Mouse (Mus musculus) neural tube, embryonic 13.5 days (tissue): ENCODE measurements around the gene Eipr1. TPM values are rescaled to one million over a fixed set of nuclear protein-coding genes. Genes with fewer than 3 reads are reported as not detected.

Experiments
- ATAC-seq: fragments of 200-750 bp; cut with Nextera tagmentation; 2 replicates; pipeline ENCODE4 v1.8.0; 2017; ENCODE audit warnings: low read depth, mild to moderate bottlenecking, moderate TSS enrichment, moderate library complexity
- H3K27ac ChIP-seq: fragments of 300-500 bp; sonication (generic); replicated peaks from 2 replicates; pipeline ENCODE4 v1.5.1; 2015; ENCODE audit warnings: moderate library complexity, mild to moderate bottlenecking, inconsistent platforms
- H3K27me3 ChIP-seq: fragments of 300-500 bp; sonication (generic); 2 replicates; pipeline ENCODE4 v1.6.1; 2015; ENCODE audit warnings: mild to moderate bottlenecking, inconsistent platforms
- H3K36me3 ChIP-seq: fragments of 300-500 bp; sonication (generic); 2 replicates; pipeline ENCODE4 v1.6.1; 2015; ENCODE audit warnings: mild to moderate bottlenecking, inconsistent platforms
- H3K4me1 ChIP-seq: fragments of 300-500 bp; sonication (generic); replicated peaks from 2 replicates; pipeline ENCODE4 v1.6.1; 2015; ENCODE audit warnings: inconsistent platforms
- H3K4me2 ChIP-seq: fragments of 300-500 bp; sonication (generic); 2 replicates; pipeline ENCODE4 v1.6.1; 2015; ENCODE audit warnings: inconsistent platforms, mild to moderate bottlenecking, moderate library complexity
- H3K4me3 ChIP-seq: fragments of 300-500 bp; sonication (generic); 2 replicates; pipeline ENCODE4 v1.5.1; 2015; ENCODE audit warnings: mild to moderate bottlenecking, inconsistent platforms
- H3K9ac ChIP-seq: fragments of 300-500 bp; sonication (generic); 2 replicates; pipeline ENCODE4 v1.6.1; 2015; ENCODE audit warnings: moderate library complexity, mild to moderate bottlenecking, inconsistent platforms
- H3K9me3 ChIP-seq: fragments of 300-500 bp; sonication (generic); 2 replicates; pipeline ENCODE4 v1.6.1; 2016; ENCODE audit warnings: inconsistent platforms
- WGBS: fragments of 180-500 bp; shearing (Covaris S2); methylation state at CpG from one replicate; pipeline ENCODE4 v1.1.7; 2015; 5-methylcytosine and 5-hydroxymethylcytosine counted together
- polyA plus RNA-seq: library from polyadenylated mRNA; unstranded; fragments of >200 nt; fragmentation: Nextera tagmentation; extraction: Ambion mirVana; gene quantifications from 2 replicates; pipeline ENCODE4 v1.2.1, GENCODE M21; 2015

The Eipr1 gene
- polyA plus RNA-seq, 1 experiment from 2014 or later: 69.6 TPM

GRCm38 (mm10) chr12:28782637-28783036, 31.0 kb downstream of the Eipr1 start:
- no peak overlapping the region for H3K4me3 ChIP-seq
- H3K27me3 ChIP-seq: no peaks in the 10 kb centered on the region
- H3K4me1 ChIP-seq: peaks cover 57% of the 10 kb centered on the region
- WGBS: 93% methylated on average over 3 of the region's 3 CpGs
- peak overlapping the region; percentile 42; the same call in 1 of the 2 replicates for H3K27ac ChIP-seq
- H3K9ac ChIP-seq: no peak overlapping the region
- H3K36me3 ChIP-seq: no peaks in the 10 kb centered on the region
- no peak overlapping the region for H3K4me2 ChIP-seq
- no peak for ATAC-seq
- H3K9me3 ChIP-seq: no peaks in the 10 kb centered on the region

- Histone ChIP-seq H3K27ac (peak overlapping the region; percentile 42; the same call in 1 of the 2 replicates), H3K4me2 (no peak overlapping the region), H3K36me3 (no peaks in the 10 kb centered on the region), H3K9me3 (no peaks in the 10 kb centered on the region), H3K4me3 (no peak overlapping the region), H3K9ac (no peak overlapping the region), H3K27me3 (no peaks in the 10 kb centered on the region), H3K4me1 (peaks cover 56% of the 10 kb centered on the region)
- 26% methylated on average over 4 of the region's 4 CpGs for WGBS
- no peak for ATAC-seq
These were observed 32.8 kb downstream of the Eipr1 start for GRCm38 (mm10) chr12:28784355-28784754.

- ATAC-seq: no peak
- 0 out of 2 replicates have a peak overlapping the region, but pooled peaks have one; percentile 42 for H3K27ac ChIP-seq
- WGBS: 14% methylated on average over 8 of the region's 8 CpGs
These were observed 33.3 kb downstream of the Eipr1 start for GRCm38 (mm10) chr12:28784864-28785263.

GRCm38 (mm10) chr12:28785299-28785698, 33.7 kb downstream of the Eipr1 start:
- H3K27me3 ChIP-seq: no peaks in the 10 kb centered on the region
- H3K36me3 ChIP-seq: no peaks in the 10 kb centered on the region
- H3K27ac ChIP-seq: no peak overlapping the region
- peaks cover 48% of the 10 kb centered on the region for H3K4me1 ChIP-seq
- WGBS: 3% methylated on average over 1 of the region's 1 CpGs
- no peak overlapping the region for H3K9ac ChIP-seq
- H3K9me3 ChIP-seq: no peaks in the 10 kb centered on the region
- ATAC-seq: no peak
- H3K4me3 ChIP-seq: no peak overlapping the region
- H3K4me2 ChIP-seq: no peak overlapping the region

More at GRCm38 (mm10) chr12:28784864-28785263, 33.3 kb downstream of the Eipr1 start:
- H3K9ac ChIP-seq: no peak overlapping the region
- H3K27me3 ChIP-seq: no peaks in the 10 kb centered on the region
- no peaks in the 10 kb centered on the region for H3K36me3 ChIP-seq
- no peaks in the 10 kb centered on the region for H3K9me3 ChIP-seq
- H3K4me1 ChIP-seq: peaks cover 52% of the 10 kb centered on the region
- H3K4me2 ChIP-seq: no peak overlapping the region
- no peak overlapping the region for H3K4me3 ChIP-seq

DNA sequence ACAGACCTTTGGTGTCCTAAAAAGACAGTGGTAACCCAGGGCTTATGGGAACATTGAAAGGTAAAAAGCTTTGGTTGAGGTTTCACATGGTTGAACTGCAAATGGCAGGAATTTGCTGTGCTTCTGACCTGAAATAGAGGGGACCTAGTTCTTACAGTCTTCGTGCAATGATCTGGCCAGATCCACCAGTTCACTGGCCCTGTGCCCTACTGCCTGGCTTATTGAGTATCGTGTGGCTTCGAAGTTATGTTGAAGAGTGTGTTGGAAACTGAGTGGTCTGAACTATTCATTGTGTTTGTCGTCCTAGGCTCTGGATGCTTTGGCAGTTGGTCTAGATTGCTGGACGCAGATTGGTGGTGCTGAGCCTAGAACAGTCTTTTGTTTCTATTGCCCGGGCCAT, 34.7 kb downstream of the Eipr1 start:
- H3K27ac ChIP-seq: no peak overlapping the region
- H3K27me3 ChIP-seq: no peaks in the 10 kb centered on the region
- peaks cover 43% of the 10 kb centered on the region for H3K4me1 ChIP-seq
- no peaks in the 10 kb centered on the region for H3K36me3 ChIP-seq
- WGBS: 92% methylated on average over 6 of the region's 6 CpGs
- H3K9me3 ChIP-seq: no peaks in the 10 kb centered on the region
- H3K9ac ChIP-seq: no peak overlapping the region
- no peak for ATAC-seq
- H3K4me3 ChIP-seq: no peak overlapping the region
- no peak overlapping the region for H3K4me2 ChIP-seq

- H3K4me1 ChIP-seq: peaks cover 25% of the 10 kb centered on the region
- no peaks in the 10 kb centered on the region for H3K36me3 ChIP-seq
- ATAC-seq: no peak
- no peaks in the 10 kb centered on the region for H3K27me3 ChIP-seq
- no peaks in the 10 kb centered on the region for H3K9me3 ChIP-seq
- WGBS: 63% methylated on average over 3 of the region's 3 CpGs
- no peak overlapping the region for H3K9ac ChIP-seq
- no peak overlapping the region for H3K27ac ChIP-seq
- H3K4me3 ChIP-seq: no peak overlapping the region
- no peak overlapping the region for H3K4me2 ChIP-seq
These were observed 41.0 kb downstream of the Eipr1 start for GRCm38 (mm10) chr12:28792613-28793012.

DNA sequence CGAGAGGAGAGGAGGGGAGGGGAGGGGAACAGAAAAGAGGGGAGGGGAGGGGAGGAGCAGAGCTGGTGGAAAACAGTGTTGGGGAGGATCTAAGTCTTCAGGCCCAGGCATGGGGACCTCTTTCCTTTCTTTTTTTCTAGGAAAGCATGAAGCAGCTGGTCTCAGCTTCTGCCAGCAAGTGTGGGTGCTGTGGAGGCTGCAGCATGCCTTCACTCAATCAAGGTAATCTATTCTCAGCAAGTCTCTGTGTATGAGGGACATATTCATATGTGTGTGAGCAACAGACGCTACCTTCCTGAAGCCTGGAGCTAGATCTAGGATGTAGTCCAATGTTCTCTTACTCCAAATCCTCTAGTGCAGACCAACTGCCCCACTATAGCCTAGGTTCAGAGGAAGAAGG, 42.1 kb downstream of the Eipr1 start:
- Histone ChIP-seq H3K36me3 (no peaks in the 10 kb centered on the region), H3K9me3 (0 out of 2 replicates have a peak, but pooled peaks cover 4% of the 10 kb centered on the region), H3K9ac (no peak overlapping the region), H3K27ac (no peak overlapping the region), H3K4me3 (no peak overlapping the region), H3K4me2 (no peak overlapping the region), H3K27me3 (no peaks in the 10 kb centered on the region), H3K4me1 (peaks cover 25% of the 10 kb centered on the region)
- ATAC-seq: no peak
- WGBS: 73% methylated on average over 2 of the region's 2 CpGs

GRCm38 (mm10) chr12:28795041-28795440, 43.4 kb downstream of the Eipr1 start:
- Histone ChIP-seq H3K27ac (no peak overlapping the region), H3K36me3 (no peaks in the 10 kb centered on the region), H3K9ac (no peak overlapping the region), H3K9me3 (0 out of 2 replicates have a peak, but pooled peaks cover 4% of the 10 kb centered on the region), H3K4me3 (no peak overlapping the region), H3K4me1 (peaks cover 31% of the 10 kb centered on the region), H3K4me2 (no peak overlapping the region), H3K27me3 (no peaks in the 10 kb centered on the region)
- 78% methylated on average over 3 of the region's 3 CpGs for WGBS
- no peak for ATAC-seq

DNA sequence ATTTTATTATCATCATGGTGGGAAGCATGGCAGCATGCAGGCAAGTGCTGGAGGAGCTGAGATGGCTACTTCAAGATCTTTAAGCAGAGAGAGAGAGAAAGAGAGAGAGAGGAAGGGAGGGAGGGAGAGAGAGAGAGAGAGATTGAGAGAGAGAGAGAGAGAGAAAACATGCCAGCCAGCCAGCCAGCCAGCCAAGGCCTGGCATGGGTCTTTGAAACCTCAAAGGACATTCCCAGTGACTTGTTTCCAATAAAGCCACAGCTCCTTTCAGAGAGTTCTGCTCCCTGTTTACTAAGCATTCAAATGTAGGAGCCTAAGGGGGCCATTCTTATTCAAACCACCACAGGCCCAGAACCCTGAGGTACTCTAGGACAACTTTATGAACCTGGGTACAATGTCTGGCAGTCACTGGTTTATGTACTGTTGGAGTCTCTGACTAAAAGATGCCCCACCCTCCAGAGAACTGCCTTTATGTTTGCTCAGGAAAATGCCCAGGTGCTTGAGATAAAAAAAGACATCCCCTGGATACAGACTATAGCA, 45.3 kb downstream of the Eipr1 start:
- H3K4me3 ChIP-seq: no peak overlapping the region
- H3K36me3 ChIP-seq: no peaks in the 10 kb centered on the region
- no peak for ATAC-seq
- H3K27me3 ChIP-seq: no peaks in the 10 kb centered on the region
- no peak overlapping the region for H3K4me2 ChIP-seq
- H3K27ac ChIP-seq: peak overlapping the region; percentile 46; the same call in 1 of the 2 replicates
- H3K9ac ChIP-seq: no peak overlapping the region
- peaks cover 40% of the 10 kb centered on the region for H3K4me1 ChIP-seq
- 0 out of 2 replicates have a peak, but pooled peaks cover 4% of the 10 kb centered on the region for H3K9me3 ChIP-seq

- Histone ChIP-seq H3K4me2 (no peak overlapping the region), H3K4me3 (no peak overlapping the region), H3K4me1 (peaks cover 48% of the 10 kb centered on the region), H3K9me3 (0 out of 2 replicates have a peak, but pooled peaks cover 4% of the 10 kb centered on the region), H3K27me3 (no peaks in the 10 kb centered on the region), H3K36me3 (no peaks in the 10 kb centered on the region), H3K27ac (peak overlapping the region; percentile 64), H3K9ac (peak overlapping the region; percentile 50; the same call in 1 of the 2 replicates)
- ATAC-seq: peak; percentile 75
- WGBS: 28% methylated on average over 11 of the region's 11 CpGs
These were observed 48.3 kb downstream of the Eipr1 start for GRCm38 (mm10) chr12:28799798-28800411.

- Histone ChIP-seq H3K4me1 (peaks cover 53% of the 10 kb centered on the region), H3K36me3 (no peaks in the 10 kb centered on the region), H3K4me3 (no peak overlapping the region), H3K27me3 (no peaks in the 10 kb centered on the region), H3K4me2 (no peak overlapping the region), H3K9me3 (0 out of 2 replicates have a peak, but pooled peaks cover 4% of the 10 kb centered on the region), H3K9ac (peak overlapping the region; percentile 50; the same call in 1 of the 2 replicates), H3K27ac (peak overlapping the region; percentile 64)
- 64% methylated on average over 4 of the region's 4 CpGs for WGBS
- ATAC-seq: 0 out of 2 replicates have a peak, but pooled peaks have one; percentile 6
These were observed 48.8 kb downstream of the Eipr1 start for GRCm38 (mm10) chr12:28800423-28800822.

- H3K9me3 ChIP-seq: 0 out of 2 replicates have a peak, but pooled peaks cover 4% of the 10 kb centered on the region
- peaks cover 55% of the 10 kb centered on the region for H3K4me1 ChIP-seq
- no peak overlapping the region for H3K4me2 ChIP-seq
- WGBS: 90% methylated on average over 3 of the region's 3 CpGs
- ATAC-seq: no peak
- no peaks in the 10 kb centered on the region for H3K36me3 ChIP-seq
- no peak overlapping the region for H3K4me3 ChIP-seq
- 0 out of 2 replicates have a peak overlapping the region, but pooled peaks have one; percentile 64 for H3K27ac ChIP-seq
- peak overlapping the region; percentile 50; the same call in 1 of the 2 replicates for H3K9ac ChIP-seq
- H3K27me3 ChIP-seq: no peaks in the 10 kb centered on the region
These were observed 49.3 kb downstream of the Eipr1 start for GRCm38 (mm10) chr12:28800891-28801290.
